Mouse (Mus musculus) stomach, embryonic 16.5 days (tissue): ENCODE measurements around the gene Ipcef1. TPM values are rescaled to one million over a fixed set of nuclear protein-coding genes. Genes with fewer than 3 reads are reported as not detected.
"Not testable (repeated sequence)": the region's sequence is repeated elsewhere in the genome, so short reads cannot be mapped to it uniquely, and the experiment has no call there.

Source experiments
- ATAC-seq: fragments of 200-750 bp; cut with Nextera tagmentation; 2 replicates; pipeline ENCODE4 v1.8.0; 2017; ENCODE audit warnings: moderate number of reproducible peaks, moderate TSS enrichment; ENCODE audit not compliant: insufficient read depth, low FRiP score
- H3K27ac ChIP-seq: fragments of 300-500 bp; sonication (generic); 2 replicates; pipeline ENCODE4 v1.5.1; 2014; ENCODE audit warnings: low read length
- H3K27me3 ChIP-seq: fragments of 300-500 bp; sonication (generic); 2 replicates; pipeline ENCODE4 v1.6.1; 2014; ENCODE audit warnings: low read length, control low read depth, mixed read lengths; ENCODE audit not compliant: control insufficient read depth, insufficient read depth
- H3K36me3 ChIP-seq: fragments of 300-500 bp; sonication (generic); 2 replicates; pipeline ENCODE4 v1.6.1; 2014; ENCODE audit warnings: low read length; ENCODE audit not compliant: control insufficient read depth, insufficient read depth
- H3K4me1 ChIP-seq: fragments of 300-500 bp; sonication (generic); 2 replicates; pipeline ENCODE4 v1.6.1; 2014; ENCODE audit warnings: low read length, control low read depth, mixed read lengths; ENCODE audit not compliant: control insufficient read depth, insufficient read depth
- H3K4me2 ChIP-seq: fragments of 300-500 bp; sonication (generic); 2 replicates; pipeline ENCODE4 v1.6.1; 2014; ENCODE audit warnings: low read depth, low read length, mixed read lengths
- H3K4me3 ChIP-seq: fragments of 300-500 bp; sonication (generic); replicated peaks from 2 replicates; pipeline ENCODE4 v1.5.1; 2014; ENCODE audit warnings: mild to moderate bottlenecking, low read length
- H3K9ac ChIP-seq: fragments of 300-500 bp; sonication (generic); 2 replicates; pipeline ENCODE4 v1.6.1; 2014; ENCODE audit warnings: low read length
- H3K9me3 ChIP-seq: fragments of 300-500 bp; sonication (generic); replicated peaks from 2 replicates; pipeline ENCODE4 v1.6.1; 2016; ENCODE audit warnings: low read length, control low read depth; ENCODE audit not compliant: control insufficient read depth
- WGBS: fragments of 180-500 bp; shearing (Covaris S2); extraction: QIAGEN DNeasy Blood & Tissue Kit; methylation state at CpG from one replicate; pipeline ENCODE4 v1.1.7; 2014; 5-methylcytosine and 5-hydroxymethylcytosine counted together
- polyA plus RNA-seq: library from polyadenylated mRNA; unstranded; fragments of >200 nt; fragmentation: Nextera tagmentation; extraction: Ambion mirVana; gene quantifications from 2 replicates; pipeline ENCODE4 v1.2.1, GENCODE M21; 2015

Gene Ipcef1
- polyA plus RNA-seq, 1 experiment from 2014 or later: 0.80 TPM

GRCm38 (mm10) chr10:7019781-7020386 is 32.4 kb downstream of the Ipcef1 start:
- ATAC-seq: peak; percentile 66; the same call in 1 of the 2 replicates
- peak overlapping the region; percentile 39; the same call in 1 of the 2 replicates for H3K27ac ChIP-seq
- WGBS: 40% methylated on average over 7 of the region's 7 CpGs

GRCm38 (mm10) chr10:7015199-7015598 is 37.1 kb downstream of the Ipcef1 start:
- H3K27me3 ChIP-seq: no peaks in the 10 kb centered on the region
- H3K9ac ChIP-seq: no peak overlapping the region
- no peaks in the 10 kb centered on the region for H3K4me1 ChIP-seq
- H3K27ac ChIP-seq: no peak overlapping the region
- no peaks in the 10 kb centered on the region for H3K9me3 ChIP-seq
- 31% methylated on average over 1 of the region's 1 CpGs for WGBS
- no peaks in the 10 kb centered on the region for H3K36me3 ChIP-seq
- no peak overlapping the region for H3K4me2 ChIP-seq
- no peak for ATAC-seq
- no peak overlapping the region for H3K4me3 ChIP-seq

More at GRCm38 (mm10) chr10:7019781-7020386, 32.4 kb downstream of the Ipcef1 start:
- Histone ChIP-seq H3K4me2 (no peak overlapping the region), H3K9ac (no peak overlapping the region), H3K36me3 (no peaks in the 10 kb centered on the region), H3K9me3 (no peaks in the 10 kb centered on the region), H3K4me1 (no peaks in the 10 kb centered on the region), H3K27me3 (no peaks in the 10 kb centered on the region), H3K4me3 (no peak overlapping the region)

GRCm38 (mm10) chr10:7010543-7010942 is 41.7 kb downstream of the Ipcef1 start:
- no peak overlapping the region for H3K4me3 ChIP-seq
- no peaks in the 10 kb centered on the region for H3K27me3 ChIP-seq
- H3K4me2 ChIP-seq: no peak overlapping the region
- 71% methylated on average over 8 of the region's 8 CpGs for WGBS
- no peaks in the 10 kb centered on the region for H3K4me1 ChIP-seq
- no peak overlapping the region for H3K27ac ChIP-seq
- no peak for ATAC-seq
- H3K9ac ChIP-seq: no peak overlapping the region
- H3K9me3 ChIP-seq: no peaks in the 10 kb centered on the region
- no peaks in the 10 kb centered on the region for H3K36me3 ChIP-seq

GRCm38 (mm10) chr10:7004980-7005538 is 47.2 kb downstream of the Ipcef1 start:
- H3K27me3 ChIP-seq: no peaks in the 10 kb centered on the region
- no peaks in the 10 kb centered on the region for H3K9me3 ChIP-seq
- H3K4me2 ChIP-seq: no peak overlapping the region
- no peak overlapping the region for H3K27ac ChIP-seq
- 41% methylated on average over 5 of the region's 5 CpGs for WGBS
- ATAC-seq: no peak
- no peaks in the 10 kb centered on the region for H3K36me3 ChIP-seq
- H3K4me1 ChIP-seq: no peaks in the 10 kb centered on the region
- no peak overlapping the region for H3K9ac ChIP-seq
- H3K4me3 ChIP-seq: no peak overlapping the region

GRCm38 (mm10) chr10:7003898-7004297 is 48.4 kb downstream of the Ipcef1 start:
- not testable (repeated sequence) for ATAC-seq, H3K9ac ChIP-seq, H3K27me3 ChIP-seq, H3K9me3 ChIP-seq, H3K4me2 ChIP-seq, H3K27ac ChIP-seq, H3K36me3 ChIP-seq, H3K4me1 ChIP-seq, H3K4me3 ChIP-seq

- Histone ChIP-seq H3K27me3 (no peaks in the 10 kb centered on the region), H3K9ac (no peak overlapping the region), H3K4me2 (no peak overlapping the region), H3K9me3 (no peaks in the 10 kb centered on the region), H3K36me3 (no peaks in the 10 kb centered on the region), H3K4me1 (no peaks in the 10 kb centered on the region), H3K4me3 (no peak overlapping the region), H3K27ac (no peak overlapping the region)
- ATAC-seq: no peak
- WGBS: 84% methylated on average over 3 of the region's 3 CpGs
Observed at GRCm38 (mm10) chr10:6999355-6999754, 52.9 kb downstream of the Ipcef1 start.

GRCm38 (mm10) chr10:6998576-6999250 is 53.6 kb downstream of the Ipcef1 start:
- Histone ChIP-seq H3K36me3 (no peaks in the 10 kb centered on the region), H3K27me3 (no peaks in the 10 kb centered on the region), H3K4me1 (no peaks in the 10 kb centered on the region), H3K4me3 (no peak overlapping the region), H3K27ac (no peak overlapping the region), H3K4me2 (no peak overlapping the region), H3K9ac (no peak overlapping the region), H3K9me3 (no peaks in the 10 kb centered on the region)
- WGBS: 85% methylated on average over 4 of the region's 4 CpGs
- no peak for ATAC-seq

- Histone ChIP-seq H3K4me1 (no peaks in the 10 kb centered on the region), H3K9me3 (no peaks in the 10 kb centered on the region), H3K4me3 (no peak overlapping the region), H3K4me2 (no peak overlapping the region), H3K9ac (no peak overlapping the region), H3K27me3 (no peaks in the 10 kb centered on the region), H3K36me3 (no peaks in the 10 kb centered on the region), H3K27ac (no peak overlapping the region)
- WGBS: 79% methylated on average over 3 of the region's 3 CpGs
- ATAC-seq: no peak
Observed at GRCm38 (mm10) chr10:6996895-6997294, 55.4 kb downstream of the Ipcef1 start.

- Histone ChIP-seq H3K27me3 (no peaks in the 10 kb centered on the region), H3K36me3 (no peaks in the 10 kb centered on the region), H3K9ac (no peak overlapping the region), H3K9me3 (no peaks in the 10 kb centered on the region), H3K4me3 (no peak overlapping the region), H3K4me1 (no peaks in the 10 kb centered on the region), H3K27ac (no peak overlapping the region), H3K4me2 (no peak overlapping the region)
- ATAC-seq: no peak
- 83% methylated on average over 1 of the region's 1 CpGs for WGBS
Observed at GRCm38 (mm10) chr10:6988555-6988954, 63.7 kb downstream of the Ipcef1 start.
